Mouse (Mus musculus) lung, postnatal 4 days (tissue): ENCODE measurements around the gene Cd80.

Experiments used
- DNase-seq, 2 experiments: peaks; one replicate each; pipeline ENCODE4 v3.0.0; 2021

Gene Cd80

DNA sequence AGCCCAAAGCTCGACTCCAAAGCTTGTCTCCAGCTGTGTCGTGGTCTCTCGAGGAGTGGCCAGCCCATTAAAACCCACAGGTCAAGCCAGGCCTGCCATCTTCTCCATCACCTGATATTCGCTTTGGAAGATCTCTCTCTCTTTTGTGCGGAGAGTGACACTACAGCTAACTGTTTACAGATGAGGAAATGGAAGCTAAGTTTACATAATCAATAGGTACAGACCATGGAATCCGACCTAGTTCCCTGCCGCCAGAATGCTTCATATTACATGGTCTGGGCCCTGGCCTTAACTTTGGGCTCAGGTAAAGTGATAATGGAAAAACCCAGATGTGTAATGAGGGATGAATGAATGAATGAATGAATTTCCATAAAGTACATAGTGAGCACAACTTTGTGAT is 4.7 kb upstream of the Cd80 start:
- DNase-seq = no peak

DNA sequence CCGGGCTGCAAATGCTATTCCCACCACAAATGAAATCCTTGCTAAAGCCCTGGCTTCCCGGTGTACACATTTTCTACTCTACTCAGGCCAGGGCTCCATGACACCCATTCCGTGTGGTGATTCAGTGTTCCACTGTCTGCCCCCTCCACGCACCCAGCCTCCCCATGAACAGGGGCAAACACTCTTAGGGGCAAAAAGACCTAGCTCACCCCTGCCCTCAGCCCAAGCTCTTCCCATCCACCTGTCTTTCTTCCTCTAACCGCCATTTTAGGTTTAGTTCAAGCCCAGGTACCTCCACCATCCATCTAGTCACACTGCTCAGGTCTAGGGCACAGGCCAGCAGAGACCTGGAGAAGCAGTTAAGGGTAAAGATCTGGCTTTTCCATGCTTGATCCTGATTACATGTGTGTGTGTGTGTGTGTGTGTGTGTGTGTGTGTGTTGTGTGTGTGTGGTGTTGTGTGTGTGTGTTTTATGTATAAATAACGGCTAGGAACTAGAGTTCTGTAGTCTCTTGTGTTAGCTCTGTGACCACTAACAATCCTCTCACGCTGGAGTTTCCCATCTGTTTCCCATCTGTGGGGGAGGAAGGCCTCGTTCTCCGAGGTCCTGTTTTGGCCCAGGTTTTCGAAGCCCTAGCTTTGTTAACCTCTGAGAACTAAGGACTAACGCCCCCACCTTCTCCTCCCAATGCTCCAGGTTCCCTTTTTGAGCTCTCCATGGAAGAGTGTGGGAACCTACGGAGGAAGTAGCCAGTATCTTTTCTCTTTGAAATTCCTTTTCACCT is 3.7 kb upstream of the Cd80 start:
- DNase-seq = no peak

DNA sequence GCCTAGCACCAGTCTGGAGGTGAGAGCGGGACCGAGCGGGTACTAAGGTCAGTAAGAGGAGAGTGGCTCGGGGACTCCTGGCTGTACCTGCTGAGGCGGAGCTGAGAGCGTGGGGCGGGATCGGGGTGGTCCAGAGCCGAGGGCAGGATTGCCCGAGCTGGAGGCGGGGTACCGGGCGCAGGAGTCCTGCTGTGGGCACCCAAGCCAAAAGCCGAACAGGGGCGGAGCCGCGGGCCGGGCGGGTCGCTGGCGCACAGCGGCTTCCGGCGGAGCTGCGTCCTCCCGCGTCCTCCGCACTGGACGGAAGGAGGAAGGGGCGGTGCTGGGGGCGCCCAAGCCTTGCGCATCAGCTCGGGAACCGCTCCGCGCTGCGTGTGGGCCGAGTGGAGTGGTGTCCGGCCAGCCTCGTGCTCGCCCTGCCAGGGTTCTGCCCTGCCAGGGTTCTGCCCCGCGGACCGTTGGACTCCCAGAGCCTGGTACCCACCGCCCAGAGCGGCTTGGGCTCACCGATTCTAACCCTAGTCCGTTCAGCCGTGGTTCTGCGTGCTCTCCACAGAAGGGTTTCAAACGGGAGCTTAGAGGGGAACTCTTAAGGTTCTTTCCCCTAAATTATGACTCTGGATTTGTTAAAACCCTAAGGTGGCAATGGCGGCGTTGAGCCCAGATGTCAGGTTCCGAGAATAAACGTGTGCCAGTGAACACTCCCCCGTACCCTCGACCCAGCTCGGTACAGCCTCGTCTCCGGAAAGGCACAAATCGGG is 2.7 kb upstream of the Cd80 start, which contains the start of gene Adprh:
Gene Adprh, minus strand, starts transcription at position 262 of the 761 bp plus-strand sequence.
- DNase-seq = peak; percentile 96 to 98

GRCm38 (mm10) chr16:38453203-38453553 is 2.2 kb upstream of the Cd80 start:
- DNase-seq = no peak

GRCm38 (mm10) chr16:38453952-38454351 is 1.4 kb upstream of the Cd80 start:
- no peak for DNase-seq

- no peak for DNase-seq
Measured at GRCm38 (mm10) chr16:38454533-38455254, 667 bp upstream of the Cd80 start.

DNA sequence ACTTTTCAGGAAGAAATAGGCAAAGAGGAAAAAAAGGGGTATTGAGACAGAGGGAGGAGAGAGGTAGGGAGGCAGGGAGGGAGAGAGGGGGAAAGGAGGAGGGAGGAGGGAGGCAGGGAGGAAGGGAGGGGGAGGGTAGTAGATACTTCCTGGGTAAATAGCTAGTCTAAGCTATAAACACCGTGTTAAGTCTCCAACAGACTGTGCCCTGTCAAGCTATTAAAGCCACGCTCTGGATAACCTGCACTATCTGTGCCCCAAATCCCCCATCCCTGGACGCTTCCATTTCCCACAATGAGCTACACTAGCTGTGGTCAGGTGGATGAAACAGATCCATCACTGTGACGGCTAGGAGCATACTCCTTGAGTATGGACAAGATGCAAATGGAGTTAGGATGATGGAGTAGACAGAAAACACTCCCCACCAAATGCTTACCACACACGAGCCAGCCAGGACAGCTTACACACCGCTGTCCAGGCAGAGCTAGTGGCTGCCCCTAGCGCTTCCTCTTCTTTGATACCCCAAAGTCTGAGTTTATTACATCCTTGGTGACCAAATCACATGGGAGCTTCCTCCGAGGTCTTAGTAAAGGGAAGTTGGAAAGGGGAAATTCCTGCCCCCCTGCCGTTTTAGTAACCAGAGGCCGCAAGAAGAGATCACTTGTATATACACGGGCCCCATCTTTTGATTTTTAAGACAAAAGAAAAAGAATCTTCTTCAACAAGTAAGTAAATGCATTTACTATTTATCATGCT is 1.6 kb downstream of the Cd80 start:
- DNase-seq = peak in 1 of 2 experiments; percentile 26

- DNase-seq = no peak
Measured at GRCm38 (mm10) chr16:38458600-38459280, 3.4 kb downstream of the Cd80 start.

GRCm38 (mm10) chr16:38459990-38460389 is 4.6 kb downstream of the Cd80 start:
- DNase-seq = no peak

GRCm38 (mm10) chr16:38461749-38462148 is 6.4 kb downstream of the Cd80 start:
- DNase-seq = no peak

GRCm38 (mm10) chr16:38462161-38462560 is 6.8 kb downstream of the Cd80 start:
- no peak for DNase-seq

DNA sequence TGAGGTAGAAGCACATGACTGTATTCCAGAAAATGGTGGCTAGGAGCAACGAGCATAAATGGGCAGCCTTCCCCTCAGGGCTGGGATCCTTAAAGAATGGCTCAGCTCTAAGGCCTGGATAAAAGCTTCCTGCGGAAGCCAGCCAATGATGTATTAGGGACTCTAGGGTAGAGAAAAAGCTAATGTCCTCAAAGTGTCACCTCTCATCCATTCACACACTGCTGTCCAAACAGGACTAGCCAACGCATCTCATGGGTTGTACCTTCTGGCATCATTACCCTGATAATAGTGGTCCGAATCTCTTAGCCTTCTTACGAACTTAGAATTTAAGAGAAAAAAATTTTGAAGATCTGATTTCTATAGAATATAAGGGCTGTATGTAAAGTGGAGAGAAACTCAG is 7.9 kb downstream of the Cd80 start:
- no peak for DNase-seq

DNA sequence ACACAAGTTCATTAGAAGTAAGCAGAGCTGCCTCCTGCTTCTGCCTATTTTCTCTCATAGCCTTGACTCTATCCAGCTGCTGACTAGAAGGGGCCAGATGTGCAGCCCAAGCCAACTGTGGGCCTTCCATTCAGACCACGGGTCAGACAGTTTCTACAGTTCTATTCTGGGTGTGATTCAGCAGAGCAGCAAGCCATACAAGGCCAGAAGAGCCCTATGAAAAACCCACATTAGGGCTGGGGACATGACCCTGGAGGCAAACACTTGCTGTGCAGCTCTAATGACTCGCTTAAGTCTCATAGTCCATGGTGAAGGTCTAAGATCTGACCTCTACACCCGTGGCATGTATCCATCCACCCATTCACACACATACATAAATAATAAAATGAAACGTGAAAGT is 10.7 kb downstream of the Cd80 start:
- no peak for DNase-seq

- no peak for DNase-seq
Measured at GRCm38 (mm10) chr16:38467091-38467916, 11.9 kb downstream of the Cd80 start.

GRCm38 (mm10) chr16:38467917-38468705 is 12.8 kb downstream of the Cd80 start:
- no peak for DNase-seq

DNA sequence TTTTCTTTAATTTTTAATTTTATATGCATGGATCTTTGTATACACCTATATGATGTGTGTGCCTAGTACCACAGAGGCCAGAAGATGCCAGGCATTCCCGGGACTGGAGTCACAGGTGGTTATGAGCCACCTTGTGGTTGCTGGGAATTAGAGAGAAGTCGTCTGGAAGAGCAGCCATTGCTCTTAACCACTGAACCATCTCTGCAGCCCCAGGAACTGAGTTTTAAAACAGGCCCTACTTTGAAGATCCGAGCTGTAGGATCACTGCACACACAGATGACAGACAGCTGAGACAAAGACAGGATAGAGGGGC is 13.3 kb downstream of the Cd80 start:
- DNase-seq = no peak

GRCm38 (mm10) chr16:38469437-38469836 is 14.1 kb downstream of the Cd80 start:
- no peak for DNase-seq

DNA sequence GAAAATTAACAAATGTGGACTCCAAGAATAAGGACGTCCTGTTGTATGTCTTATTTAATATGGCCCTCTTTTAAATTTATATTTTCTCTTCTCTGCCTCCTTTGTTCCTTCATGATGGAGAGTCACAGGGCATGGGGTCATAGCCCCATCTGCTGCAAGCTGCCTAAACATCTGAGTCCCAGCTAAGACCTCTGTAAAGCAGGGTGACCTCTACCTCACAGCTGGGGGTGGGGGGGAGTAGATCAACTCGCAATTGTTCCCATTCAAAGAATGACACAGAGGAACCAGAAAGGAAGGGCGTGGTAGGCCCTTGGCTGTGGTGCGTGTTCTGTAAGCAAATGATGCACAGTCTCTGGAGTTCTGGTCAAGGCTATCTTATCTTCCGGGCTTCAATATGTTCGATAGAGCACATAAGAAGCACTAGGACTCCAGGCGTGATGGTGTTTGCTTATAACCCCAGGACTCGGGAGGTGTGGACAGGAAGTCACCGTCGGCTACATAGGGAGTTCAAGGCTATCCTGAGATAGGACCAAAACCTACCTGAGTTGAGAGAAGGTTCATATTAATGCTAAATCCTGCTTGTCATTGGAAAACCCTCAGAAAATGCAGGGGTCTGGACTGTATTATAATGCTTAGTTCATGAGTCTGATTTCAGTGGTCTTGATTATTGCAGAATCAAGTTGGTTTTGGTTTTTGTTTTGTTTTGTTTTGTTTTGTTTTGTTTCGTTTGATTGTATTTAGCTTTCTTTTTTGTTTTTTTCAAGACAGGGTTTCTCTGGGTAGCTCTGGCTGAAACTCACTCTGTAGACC is 16.5 kb downstream of the Cd80 start:
- no peak for DNase-seq

- no peak for DNase-seq
Measured at GRCm38 (mm10) chr16:38472507-38472873, 17.1 kb downstream of the Cd80 start.

DNA sequence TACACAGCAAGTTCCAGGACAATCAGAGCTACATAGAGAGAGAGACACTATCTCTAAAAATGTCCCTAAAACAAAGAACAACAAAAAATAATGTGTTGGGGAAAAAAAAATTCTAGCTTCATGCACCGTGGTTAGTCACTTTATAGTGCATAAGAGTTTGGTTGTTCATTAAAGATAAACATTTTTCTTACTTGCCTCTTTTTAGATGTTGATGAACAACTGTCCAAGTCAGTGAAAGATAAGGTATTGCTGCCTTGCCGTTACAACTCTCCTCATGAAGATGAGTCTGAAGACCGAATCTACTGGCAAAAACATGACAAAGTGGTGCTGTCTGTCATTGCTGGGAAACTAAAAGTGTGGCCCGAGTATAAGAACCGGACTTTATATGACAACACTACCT is 18.3 kb downstream of the Cd80 start:
- DNase-seq = no peak
